In genomic region chr1:159225064-159225824, GRCm38 (mm10) we compare ENCODE assay signal across 20 mouse cellular contexts. TPM values are rescaled to one million over a fixed set of nuclear protein-coding genes. Genes with fewer than 3 reads are reported as not detected.
DNase-seq lines count a peak whose midpoint lies in the region; ATAC-seq lines count a peak whose summit lies in the region.
"Had no signal": no experiment of that assay in that cellular context is flagged by ENCODE, and none has a peak within 500 bp of the region (broad histone marks: within the 10 kb centered on the region; RNA-seq: fewer than 3 reads in every experiment).

No protein-coding gene starts in this region.

- WGBS in liver, embryonic 12.5 days (ENCODE audit: insufficient replicate concordance) = 15% methylated on average over 8 of the region's 8 CpGs
- WGBS in heart, embryonic 11.5 days (ENCODE audit: insufficient replicate concordance) = 56% methylated on average over 8 of the region's 8 CpGs

- H3K9ac ChIP-seq in liver, embryonic 12.5 days = no peak overlapping the region
- H3K9ac ChIP-seq in heart, embryonic 11.5 days (ENCODE audit: low read depth, low read length) = no peak overlapping the region
- H3K9ac ChIP-seq: heart, embryonic 12.5 days; neural tube, embryonic 15.5 days had no signal

- H3K9me3 ChIP-seq in liver, embryonic 12.5 days (replicated peaks) = no peaks in the 10 kb centered on the region
- H3K9me3 ChIP-seq in heart, embryonic 11.5 days (replicated peaks; ENCODE audit: control insufficient read depth, low read length) = no peaks in the 10 kb centered on the region
- H3K9me3 ChIP-seq: embryonic facial prominence, embryonic 10.5 days; heart, embryonic 12.5 days; megakaryocyte, embryonic 14.5 days; neural tube, embryonic 15.5 days had no signal

- H3K4me2 ChIP-seq in liver, embryonic 12.5 days = peak overlapping the region; percentile 24
- H3K4me2 ChIP-seq in heart, embryonic 11.5 days = no peak overlapping the region
- H3K4me2 ChIP-seq: heart, embryonic 12.5 days; neural tube, embryonic 15.5 days had no signal

- H3K4me3 ChIP-seq in liver, embryonic 12.5 days = no peak overlapping the region
- no peak overlapping the region for H3K4me3 ChIP-seq in heart, embryonic 11.5 days (ENCODE audit: low read depth, low read length)
- H3K4me3 ChIP-seq: embryonic facial prominence, embryonic 10.5 days; heart, embryonic 12.5 days; megakaryocyte, embryonic 14.5 days; neural tube, embryonic 15.5 days had no signal

- H3K36me3 ChIP-seq in liver, embryonic 12.5 days = no peaks in the 10 kb centered on the region
- no peaks in the 10 kb centered on the region for H3K36me3 ChIP-seq in heart, embryonic 11.5 days (ENCODE audit: control insufficient read depth, insufficient read depth, low read length)
- H3K36me3 ChIP-seq: embryonic facial prominence, embryonic 10.5 days; heart, embryonic 12.5 days; neural tube, embryonic 15.5 days had no signal

- ATAC-seq in liver, embryonic 12.5 days = peak; percentile 92
- peak; percentile 84 for ATAC-seq in monocyte, adult 5-6 weeks (replicated peaks; ENCODE audit: insufficient number of reproducible peaks, low FRiP score, low TSS enrichment, poor library complexity, severe bottlenecking)
- no peak for ATAC-seq in heart, embryonic 11.5 days (replicated peaks; ENCODE audit: insufficient number of reproducible peaks, low FRiP score, low TSS enrichment)
- ATAC-seq: inflammation-experienced regulatory T-cells, adult 6 months had no signal

- H3K4me1 ChIP-seq in liver, embryonic 12.5 days = peaks cover 23% of the 10 kb centered on the region
- no peaks in the 10 kb centered on the region for H3K4me1 ChIP-seq in heart, embryonic 11.5 days (ENCODE audit: control insufficient read depth, insufficient read depth, low read length)
- H3K4me1 ChIP-seq: embryonic facial prominence, embryonic 10.5 days; neural tube, embryonic 15.5 days had no signal

- no peaks in the 10 kb centered on the region for H3K27me3 ChIP-seq in liver, embryonic 12.5 days (replicated peaks)
- no peaks in the 10 kb centered on the region for H3K27me3 ChIP-seq in heart, embryonic 11.5 days (ENCODE audit: control insufficient read depth, insufficient read depth, low read length)
- H3K27me3 ChIP-seq: heart, embryonic 12.5 days; megakaryocyte, embryonic 14.5 days; neural tube, embryonic 15.5 days had no signal

- peak; percentile 55 for DNase-seq in A20 (ENCODE audit: low read depth, low spot score)
- peak; percentile 26 for DNase-seq in c-Kit-positive CD71-negative TER-119-negative erythroid progenitor cells, embryonic 14.5 days (ENCODE audit: low read depth)
- DNase-seq in kidney, adult 8-10 months = no peak
- no peak for DNase-seq in urinary bladder, postnatal 10 days (ENCODE audit: low spot score)
- no peak for DNase-seq in heart, adult 11 months
- DNase-seq: adrenal gland, postnatal 14 days; cerebellum, adult 9-10 months; gastrocnemius, postnatal 25 days; heart, postnatal 4 days; layer of hippocampus, adult 9-11 months; lung, adult 18-20 months had no signal

- H3K27ac ChIP-seq in liver, embryonic 12.5 days = peak overlapping the region; percentile 69
- H3K27ac ChIP-seq in heart, embryonic 11.5 days (ENCODE audit: low read depth, low read length) = no peak overlapping the region
- H3K27ac ChIP-seq: embryonic facial prominence, embryonic 10.5 days; kidney, postnatal 0 days; neural tube, embryonic 15.5 days had no signal

RNA-seq across cellular contexts. Expression of gene Cop1, which starts 6.9 kb away (rescaled TPM):
- polyA plus RNA-seq in liver, embryonic 12.5 days (2016; fragmentation: Nextera tagmentation; extraction: Ambion mirVana) = 126 and 128 TPM in 2 replicates
- 174 to 215 TPM (median 213 TPM) in 3 replicates for total RNA-seq in monocyte, adult 5-6 weeks (2017)
- polyA plus RNA-seq in heart, embryonic 11.5 days (2014; fragmentation: Nextera tagmentation; extraction: Ambion mirVana) = 62.4 and 82.7 TPM in 2 replicates

Comparison
In these comparisons a context has a peak if more than half of its experiments do, and no peak if none do; other contexts are left out.
1. DNase-seq: peak in A20 (single experiment) and c-Kit-positive CD71-negative TER-119-negative erythroid progenitor cells, embryonic 14.5 days (single experiment); none in kidney, adult 8-10 months (0 of 2), urinary bladder, postnatal 10 days (single experiment) and heart, adult 11 months (single experiment).